Mouse (Mus musculus) adrenal gland, adult 18-20 months (tissue): Measurements from ENCODE around the gene Klf16. TPM values are rescaled to one million over a fixed set of nuclear protein-coding genes. Genes with fewer than 3 reads are reported as not detected.
A peak's percentile ranks its signal among the peaks of the same experiment; 100 is the strongest.
"Not testable (repeated sequence)": the region's sequence is repeated elsewhere in the genome, so short reads cannot be mapped to it uniquely, and the experiment has no call there.

Source experiments
- DNase-seq, 2 experiments: peaks; one replicate each; pipeline ENCODE4 v3.0.0; 2021 to 2022; ENCODE audit warnings: low spot score in 2 of 2
- total RNA-seq, 2 experiments: library from RNA; stranded (reverse); gene quantifications; 1 replicate in 1 of 2; 2 replicates in 1 of 2; pipeline ENCODE4 v1.2.3; 2021

Gene Klf16
- total RNA-seq, 2 experiments from 2014 or later, result 11.3 to 12.3 TPM

- DNase-seq, result peak in 1 of 2 experiments; percentile 16
Observed at GRCm38 (mm10) chr10:80606737-80607350, 29.7 kb upstream of the Klf16 start.

- no peak for DNase-seq
Observed at GRCm38 (mm10) chr10:80606306-80606705, 29.2 kb upstream of the Klf16 start.

GRCm38 (mm10) chr10:80605721-80606120, 28.6 kb upstream of the Klf16 start, which contains the start of gene Gm49322:
TSS of gene Gm49322 (plus strand) at chr10:80606021.
- DNase-seq, result not testable (repeated sequence)

GRCm38 (mm10) chr10:80604988-80605387, 27.9 kb upstream of the Klf16 start:
- no peak for DNase-seq

DNA sequence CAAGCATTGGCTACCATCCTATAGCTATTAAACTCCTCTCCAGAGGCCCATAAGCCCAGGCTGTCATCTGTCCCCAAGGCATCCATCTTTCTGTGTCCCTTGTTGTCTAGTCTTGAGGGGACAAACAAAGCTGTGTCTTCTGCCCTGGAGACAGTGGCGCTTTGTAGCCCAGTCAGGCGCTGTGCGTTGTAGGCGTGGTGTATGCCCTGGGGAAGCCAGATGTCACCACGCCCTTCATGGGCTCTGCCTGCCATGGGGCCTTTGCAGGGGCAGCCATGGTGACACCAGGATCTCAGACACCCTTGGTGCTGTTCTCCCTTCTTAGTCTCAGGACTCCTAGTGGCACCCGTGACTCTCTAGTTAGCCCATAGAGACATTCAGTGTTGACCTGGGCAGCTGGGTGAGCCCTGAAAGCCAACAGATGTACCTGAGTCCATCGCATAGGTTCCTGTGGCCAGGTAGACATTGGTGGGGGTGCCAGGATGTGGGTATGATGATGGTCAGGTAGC, 26.9 kb upstream of the Klf16 start:
- no peak for DNase-seq

- DNase-seq, result no peak
Observed at GRCm38 (mm10) chr10:80603364-80603763, 26.2 kb upstream of the Klf16 start.

DNA sequence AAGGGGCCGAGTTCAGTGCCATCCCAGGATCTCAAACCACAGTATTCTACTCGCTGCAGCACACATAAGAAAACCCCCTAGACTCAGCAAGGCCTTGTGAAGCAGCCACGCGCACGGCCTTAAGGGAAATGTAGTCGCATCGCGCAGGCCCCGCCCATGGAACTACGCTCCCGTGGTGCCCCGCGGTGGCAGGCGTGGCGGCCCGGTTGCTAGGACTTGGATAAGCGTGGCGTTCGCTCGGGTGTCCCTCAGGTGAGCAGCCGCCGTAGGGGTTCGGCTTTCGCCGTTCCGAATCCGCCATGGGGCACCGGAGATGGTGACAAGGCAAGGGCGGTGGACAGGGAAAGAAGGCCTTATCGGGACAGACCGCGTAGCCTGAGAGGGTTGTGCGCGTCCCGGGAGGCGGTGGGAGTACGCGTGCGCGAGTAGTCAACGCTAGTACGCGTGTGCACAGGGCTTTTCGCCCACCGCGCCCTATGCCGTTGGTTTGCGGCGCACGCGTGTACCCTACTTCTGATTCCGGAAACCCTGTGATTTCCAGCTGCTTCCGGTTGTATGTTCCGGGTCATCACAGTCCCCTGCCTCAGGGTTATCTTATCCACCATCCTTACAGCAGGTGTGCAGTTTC, 25.7 kb upstream of the Klf16 start, which contains the start of the genes Scamp4 and Adat3:
Scamp4 (plus strand) TSS at position 175 of the 628 bp plus-strand sequence.
Adat3 (plus strand) TSS at position 183 of the 628 bp plus-strand sequence.
- peak; percentile 90 to 94 for DNase-seq

GRCm38 (mm10) chr10:80596318-80596717, 19.2 kb upstream of the Klf16 start:
- no peak for DNase-seq

DNA sequence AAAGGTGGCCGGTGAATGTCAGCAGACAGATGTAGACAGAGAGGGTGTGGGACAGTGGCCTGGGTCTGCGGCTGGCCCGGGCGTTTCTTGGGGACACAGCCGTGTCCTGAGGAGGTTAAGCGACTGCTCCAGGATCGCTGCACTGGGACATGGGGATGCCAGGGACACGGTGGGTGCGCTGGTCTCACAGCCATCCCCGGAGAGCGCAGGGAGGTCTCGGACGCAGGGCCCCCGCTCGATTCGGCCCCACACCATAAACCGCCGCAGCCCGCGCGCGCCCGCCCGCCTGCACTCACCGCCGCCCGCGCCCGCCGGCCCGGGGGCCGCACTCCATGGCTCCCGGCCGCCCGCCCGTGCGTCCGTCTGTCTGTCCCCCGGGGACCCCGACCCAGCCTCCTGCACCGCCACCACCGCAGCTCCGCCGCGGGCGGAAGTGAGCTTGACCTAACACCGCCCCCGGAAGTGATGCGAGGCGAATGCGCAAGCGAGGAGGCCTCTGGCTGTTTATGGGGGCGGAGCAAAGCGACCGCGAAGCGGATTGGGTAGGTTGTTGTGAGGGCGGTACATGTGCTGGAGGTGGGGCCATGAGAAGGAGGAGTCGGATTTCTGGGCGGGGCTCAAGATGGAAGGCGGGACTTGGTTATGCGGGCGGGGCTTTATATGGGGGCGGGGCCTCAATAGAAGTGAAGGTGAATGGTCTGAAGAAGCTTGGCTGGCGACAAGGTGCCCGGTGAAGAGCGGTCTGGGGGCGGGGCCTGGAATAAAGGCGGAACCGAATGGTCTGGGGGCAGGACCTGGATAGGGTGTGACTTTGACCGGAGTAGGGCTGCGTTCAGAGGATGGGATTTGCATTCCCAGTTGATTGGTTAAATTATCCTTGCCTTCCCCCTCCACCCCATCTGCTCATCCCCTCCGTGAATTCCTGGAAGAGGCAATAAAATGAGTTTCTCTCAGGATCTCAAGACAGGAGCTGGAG, 13.0 kb upstream of the Klf16 start, which contains the start of gene Abhd17a:
Abhd17a (minus strand) TSS at position 463 of the 976 bp plus-strand sequence.
- DNase-seq, result peak; percentile 87 to 93

DNA sequence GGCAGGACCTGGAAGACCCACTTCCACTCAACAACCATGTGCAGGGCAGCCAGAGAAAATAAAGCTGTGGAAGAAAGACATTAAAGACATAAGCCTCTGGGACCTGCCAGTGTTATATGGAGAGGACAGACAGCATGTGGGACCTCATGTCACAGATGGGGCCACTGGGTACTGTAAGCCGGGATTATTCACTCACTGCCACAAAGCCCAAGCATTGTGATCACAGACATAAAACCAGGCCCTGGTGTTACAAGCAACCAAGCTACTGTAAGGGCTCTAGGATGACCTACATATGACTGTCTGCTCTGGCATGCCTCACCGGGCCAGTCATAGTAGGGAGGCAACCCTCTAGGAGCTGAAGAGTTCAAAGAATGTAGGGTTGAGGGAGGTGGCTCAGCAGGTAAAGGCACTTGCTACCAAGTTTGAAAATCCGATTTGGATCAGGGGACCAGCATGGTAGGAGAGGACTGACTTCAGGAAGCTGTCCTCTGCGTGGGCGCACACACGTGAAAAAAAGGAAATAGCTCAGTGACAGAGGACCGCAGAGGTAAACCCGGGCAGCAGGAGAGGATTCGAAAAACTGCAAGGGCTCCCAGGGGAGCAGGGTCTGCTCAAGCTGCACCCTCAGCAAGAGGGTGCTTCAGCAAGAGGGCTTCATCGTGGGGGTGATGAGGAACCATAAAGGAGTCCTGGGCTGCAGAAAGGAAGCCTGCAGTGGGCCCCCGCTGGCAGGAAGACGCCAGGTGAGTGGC, 12.2 kb upstream of the Klf16 start:
- peak in 1 of 2 experiments; percentile 25 for DNase-seq

DNA sequence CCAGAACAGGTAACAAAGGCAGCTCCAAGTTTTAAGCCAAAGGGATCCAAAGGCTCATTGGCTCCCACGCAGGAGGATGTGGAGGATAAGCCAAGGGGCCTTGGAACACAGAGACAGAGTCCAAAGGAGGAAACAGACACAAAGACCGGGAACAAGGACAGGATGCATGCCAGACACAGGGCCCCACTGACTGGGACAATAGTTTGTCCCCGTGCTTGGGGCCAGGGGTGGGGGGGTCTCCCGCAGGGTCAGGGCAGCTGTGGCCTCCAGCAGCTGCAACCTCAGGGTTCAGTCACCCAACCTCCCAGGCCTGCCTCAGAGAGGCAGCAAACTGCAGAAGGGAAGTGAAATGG, 10.2 kb upstream of the Klf16 start:
- DNase-seq, result peak in 1 of 2 experiments; percentile 25

GRCm38 (mm10) chr10:80586407-80587304, 9.5 kb upstream of the Klf16 start:
- DNase-seq, result peak in 1 of 2 experiments; percentile 38

DNA sequence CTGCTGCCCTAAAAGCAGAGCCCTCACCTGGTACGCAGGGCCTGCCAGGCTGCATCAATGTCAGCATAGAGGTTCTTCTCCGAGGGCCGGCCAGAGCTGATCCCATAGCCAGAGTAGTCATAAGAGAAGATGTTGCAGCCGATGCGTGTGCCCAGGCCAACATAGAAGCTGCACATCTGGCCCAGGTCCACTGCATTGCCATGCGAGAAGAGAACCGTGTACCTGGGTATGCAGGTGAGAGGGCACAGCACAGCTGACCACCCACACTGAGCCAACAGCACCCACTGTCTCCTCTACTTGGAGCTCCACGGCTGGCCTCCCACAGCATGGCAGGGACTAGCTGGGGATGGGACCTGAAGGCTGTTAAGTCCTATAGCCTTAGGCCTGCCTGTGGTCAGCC, 8.5 kb upstream of the Klf16 start:
- DNase-seq, result no peak

DNA sequence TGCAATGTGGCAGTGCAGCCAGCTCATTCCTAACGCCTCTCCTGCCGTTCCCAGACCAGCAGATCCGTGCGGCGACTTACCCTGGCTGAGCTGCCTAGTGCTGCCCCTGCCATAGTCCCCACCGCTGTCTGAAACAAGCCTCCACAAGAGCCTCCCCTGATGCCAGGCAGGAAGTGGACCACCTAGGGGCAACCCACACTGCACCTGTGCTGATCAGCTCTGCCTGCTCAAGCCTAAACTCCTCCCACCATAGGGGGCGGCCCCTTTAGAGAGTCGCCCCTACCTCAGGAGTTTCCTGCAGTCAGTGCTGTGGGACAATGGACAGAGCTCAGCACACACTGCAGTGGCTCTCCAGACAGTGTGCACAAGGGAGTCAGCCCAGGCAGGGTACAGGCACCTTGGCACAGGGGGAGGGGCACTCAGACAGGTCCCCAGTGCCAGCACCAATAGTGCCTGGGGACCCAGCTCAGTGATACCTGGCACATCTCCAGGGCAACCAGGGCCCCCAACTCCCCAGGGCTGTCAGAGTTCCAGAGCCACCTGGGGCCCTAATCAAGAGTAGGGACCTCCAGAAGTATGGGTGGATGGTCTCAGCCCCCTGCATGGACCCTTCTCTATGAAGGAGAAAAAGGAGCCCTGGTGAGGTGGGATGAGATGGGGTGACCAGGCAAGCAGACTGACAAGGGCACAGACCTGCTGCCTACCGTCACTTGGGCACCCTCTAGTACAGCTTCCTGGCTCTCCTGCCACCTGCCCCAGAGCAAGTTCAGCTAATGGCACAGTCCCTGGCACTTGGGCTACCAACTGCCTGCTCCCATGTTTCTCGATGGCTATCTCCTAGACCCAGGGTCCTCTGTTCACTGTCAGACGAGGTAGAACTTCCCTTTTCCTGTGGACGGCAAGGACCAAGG, 7.8 kb upstream of the Klf16 start:
- DNase-seq, result no peak

DNA sequence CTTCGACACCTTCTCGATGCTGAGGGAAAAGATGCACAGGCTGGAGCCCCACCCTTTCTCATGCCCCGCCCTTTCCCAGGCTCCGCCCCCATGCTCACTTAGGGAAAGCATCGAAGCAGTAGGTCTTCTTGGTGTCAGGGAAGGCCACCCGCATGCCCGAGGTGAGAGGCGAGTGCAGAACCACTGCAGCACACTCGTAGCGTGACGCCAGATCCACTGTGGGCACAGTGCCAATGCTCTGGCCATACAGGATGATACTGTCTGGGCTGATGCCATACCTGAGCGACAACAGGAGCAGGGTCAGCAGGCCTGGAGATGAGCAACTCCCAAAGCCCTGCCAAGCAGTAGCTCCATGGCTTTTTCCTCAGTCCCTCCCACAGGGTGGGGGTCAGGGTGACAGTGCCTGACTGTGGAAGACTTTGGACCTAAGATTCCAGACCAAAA, 6.9 kb upstream of the Klf16 start:
- peak in 1 of 2 experiments; percentile 38 for DNase-seq

GRCm38 (mm10) chr10:80583047-80583446, 5.9 kb upstream of the Klf16 start:
- DNase-seq, result no peak

- DNase-seq, result peak; percentile 42 to 49
Observed at GRCm38 (mm10) chr10:80578911-80579310, 1.8 kb upstream of the Klf16 start.

DNA sequence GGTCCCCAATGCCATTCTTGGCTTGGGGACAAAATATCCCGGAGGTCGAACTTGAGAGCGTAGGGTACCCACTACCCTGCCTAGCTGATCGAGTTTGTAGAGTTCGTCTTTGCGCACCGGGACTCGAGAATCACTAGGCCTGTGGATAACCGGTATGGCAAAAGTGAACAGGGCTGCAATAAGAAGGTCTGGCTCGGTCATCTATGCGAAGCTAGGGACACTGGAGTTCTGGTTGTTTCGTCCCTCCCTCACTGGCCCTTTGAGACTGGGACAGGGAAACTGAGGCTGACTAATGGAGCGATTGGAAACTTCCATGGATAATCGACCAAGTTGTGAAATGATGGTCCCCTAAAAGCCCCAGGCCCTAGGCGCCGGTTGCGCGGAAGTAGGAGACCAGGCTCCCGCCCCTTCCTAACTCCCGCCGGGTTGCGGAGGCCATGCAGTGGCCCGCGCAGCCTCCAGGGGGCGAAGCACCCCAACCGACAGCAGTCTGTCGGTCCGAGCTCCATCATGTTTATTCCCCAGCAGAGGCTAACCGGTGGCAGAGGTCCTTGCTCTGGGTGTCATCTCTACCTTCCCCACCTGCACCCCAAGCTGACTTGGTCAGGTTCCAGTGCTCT, 1.1 kb upstream of the Klf16 start:
- peak; percentile 76 to 82 for DNase-seq
